Mouse (Mus musculus): ENCODE data around the gene Cox4i1. TPM values are rescaled to one million over a fixed set of nuclear protein-coding genes. Genes with fewer than 3 reads are reported as not detected.

Cox4i1 gene
- total and polyA plus RNA-seq, 3 experiments: 519 to 970 (median 711) TPM

DNA sequence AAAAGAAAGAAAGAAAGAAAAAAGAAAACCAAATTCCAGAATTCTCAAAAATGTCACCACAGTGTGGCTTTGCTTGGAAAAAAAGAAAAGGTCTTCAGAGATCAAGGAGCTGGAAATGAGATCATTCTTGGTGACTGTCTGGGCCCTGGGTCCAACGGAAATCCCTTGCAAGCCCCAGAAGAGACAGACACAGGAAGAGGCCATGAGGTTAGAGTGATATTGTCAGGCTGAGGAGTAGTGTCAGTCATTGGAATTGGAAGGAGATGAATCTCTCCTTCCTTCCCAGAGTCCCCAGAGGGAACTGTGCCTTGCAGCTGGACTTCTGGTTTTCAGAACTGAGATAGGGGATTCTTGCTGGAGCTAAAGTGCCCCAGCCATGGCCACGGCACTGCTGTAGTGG is 31.5 kb downstream of the Cox4i1 start:
- H3K4me3 ChIP-seq (replicated peaks in 1 of 3; ENCODE audit: low read depth in 2 of 3, low read length in 2 of 3, poor library complexity in 1 of 3): no peak overlapping the region
- H3K36me3 ChIP-seq (replicated peaks in 1 of 2; ENCODE audit: control insufficient read depth in 1 of 2, insufficient read depth in 1 of 2, low read length in 1 of 2): no peaks in the 10 kb centered on the region
- peaks cover 12 to 50% of the 10 kb centered on the region in 2 experiments for H3K4me1 ChIP-seq (ENCODE audit: control insufficient read depth in 1 of 2, insufficient read depth in 2 of 2)
- in situ Hi-C loops (cut with MboI; ENCODE audit: low pct_ligation_motif_present, low pct_unique_long_range_greater_than_20kb, low sequenced_read_pairs): no loop called here
- TF ChIP-seq SIN3A (IDR thresholded peaks at IDR 0.05; ENCODE audit: low read length): no peak
- TF ChIP-seq HCFC1 (IDR thresholded peaks at IDR 0.05; ENCODE audit: low read depth, low read length): no peak
- TF ChIP-seq PAX5 (IDR thresholded peaks at IDR 0.05; ENCODE audit: low read length): no peak
- TF ChIP-seq CTCF (conservative IDR thresholded peaks at IDR 0.05 in 1 of 2, IDR thresholded peaks at IDR 0.05 in 1 of 2; ENCODE audit: low read depth in 2 of 2, low read length in 2 of 2): no peak
- TF ChIP-seq TBP (conservative IDR thresholded peaks at IDR 0.05; ENCODE audit: low read depth, low read length): no peak
- no peak for TF ChIP-seq CHD1 (IDR thresholded peaks at IDR 0.05; ENCODE audit: low read depth, low read length)
- TF ChIP-seq IRF4 (IDR thresholded peaks at IDR 0.05; ENCODE audit: low read depth, low read length): no peak
- no peak overlapping the region for H3K27ac ChIP-seq (ENCODE audit: insufficient read depth, low read depth)
- dilution Hi-C loops (cut with MboI; ENCODE audit: extremely low pct_ligation_motif_present, extremely low pct_unique_long_range_greater_than_20kb, low sequenced_read_pairs): no loop called here
- no peak overlapping the region for H3K9ac ChIP-seq (ENCODE audit: insufficient read depth, low read depth)
- no peak overlapping the region for H3K4me2 ChIP-seq (ENCODE audit: insufficient read depth, low read depth, poor library complexity, severe bottlenecking)
- peaks cover 30% of the 10 kb centered on the region for H3K27me3 ChIP-seq (replicated peaks)
- H3K79me2 ChIP-seq (replicated peaks; ENCODE audit: control insufficient read depth, extremely low read depth, insufficient read depth, poor library complexity, severe bottlenecking): no peaks in the 10 kb centered on the region
- H3K9me3 ChIP-seq (replicated peaks; ENCODE audit: low read length): peaks cover 7% of the 10 kb centered on the region
- DNase-seq (ENCODE audit: extremely low read depth): no peak

DNA sequence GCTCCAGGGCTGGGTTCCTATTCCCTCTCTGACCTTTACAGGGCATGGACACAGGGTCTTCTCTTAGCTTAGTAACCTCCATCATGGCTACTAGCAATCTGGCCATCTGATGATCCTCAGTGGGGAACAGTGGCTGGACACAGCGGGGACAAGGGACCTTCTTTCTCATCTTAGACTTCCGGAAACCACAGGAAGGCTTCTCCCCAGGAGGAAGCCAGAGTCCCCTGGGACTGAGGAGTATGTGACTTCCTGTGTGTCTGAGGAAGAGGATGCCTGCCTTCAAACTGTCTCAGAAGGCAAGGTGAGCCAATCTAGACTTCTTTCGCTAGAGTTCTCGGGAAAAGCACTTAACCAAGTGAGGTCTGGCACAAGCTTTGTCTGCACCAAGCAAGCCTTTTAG is 32.0 kb downstream of the Cox4i1 start:
- TF ChIP-seq MAX (IDR thresholded peaks at IDR 0.05; ENCODE audit: low read length) (no peak), TCF12 (IDR thresholded peaks at IDR 0.05; ENCODE audit: low read depth, low read length) (no peak), USF2 (conservative IDR thresholded peaks at IDR 0.05; ENCODE audit: low read depth, low read length) (no peak), SIN3A (IDR thresholded peaks at IDR 0.05; ENCODE audit: low read length) (no peak)
- dilution Hi-C loops (cut with MboI; ENCODE audit: extremely low pct_ligation_motif_present, extremely low pct_unique_long_range_greater_than_20kb, low sequenced_read_pairs) (no loop called here), in situ Hi-C loops (cut with MboI; ENCODE audit: low pct_ligation_motif_present, low pct_unique_long_range_greater_than_20kb, low sequenced_read_pairs) (loop anchor here (5.0 kb wide), 1 partner anchor 37 kb away; the partner anchor contains the start of gene Irf8)
- Histone ChIP-seq H3K9ac (ENCODE audit: insufficient read depth, low read depth) (no peak overlapping the region), H3K4me3 (replicated peaks in 1 of 3; ENCODE audit: low read depth in 2 of 3, low read length in 2 of 3, poor library complexity in 1 of 3) (no peak overlapping the region), H3K4me2 (ENCODE audit: insufficient read depth, low read depth, poor library complexity, severe bottlenecking) (no peak overlapping the region), H3K36me3 (replicated peaks in 1 of 2; ENCODE audit: control insufficient read depth in 1 of 2, insufficient read depth in 1 of 2, low read length in 1 of 2) (no peaks in the 10 kb centered on the region), H3K9me3 (replicated peaks; ENCODE audit: low read length) (peaks cover 7% of the 10 kb centered on the region), H3K27ac (ENCODE audit: insufficient read depth, low read depth) (no peak overlapping the region), H3K27me3 (replicated peaks) (peaks cover 31% of the 10 kb centered on the region), H3K79me2 (replicated peaks; ENCODE audit: control insufficient read depth, extremely low read depth, insufficient read depth, poor library complexity, severe bottlenecking) (no peaks in the 10 kb centered on the region), H3K4me1 (ENCODE audit: control insufficient read depth in 1 of 2, insufficient read depth in 2 of 2) (peaks cover 12 to 51% of the 10 kb centered on the region in 2 experiments)
- no peak for DNase-seq (ENCODE audit: extremely low read depth)

GRCm38 (mm10) chr8:120701758-120702465 is 33.9 kb downstream of the Cox4i1 start:
- no peaks in the 10 kb centered on the region for H3K79me2 ChIP-seq (replicated peaks; ENCODE audit: control insufficient read depth, extremely low read depth, insufficient read depth, poor library complexity, severe bottlenecking)
- H3K36me3 ChIP-seq (replicated peaks in 1 of 2; ENCODE audit: control insufficient read depth in 1 of 2, insufficient read depth in 1 of 2, low read length in 1 of 2): no peaks in the 10 kb centered on the region
- peaks cover 12 to 50% of the 10 kb centered on the region in 2 experiments for H3K4me1 ChIP-seq (ENCODE audit: control insufficient read depth in 1 of 2, insufficient read depth in 2 of 2)
- H3K27me3 ChIP-seq (replicated peaks): peaks cover 27% of the 10 kb centered on the region
- H3K4me2 ChIP-seq (ENCODE audit: insufficient read depth, low read depth, poor library complexity, severe bottlenecking): 0 out of 2 replicates have a peak overlapping the region, but pooled peaks have one; percentile 26
- in situ Hi-C loops (cut with MboI; ENCODE audit: low pct_ligation_motif_present, low pct_unique_long_range_greater_than_20kb, low sequenced_read_pairs): loop anchor here (5.0 kb wide), 1 partner anchor 35 kb away; the partner anchor contains the start of gene Irf8
- H3K4me3 ChIP-seq (replicated peaks in 1 of 3; ENCODE audit: low read depth in 2 of 3, low read length in 2 of 3, poor library complexity in 1 of 3): no peak overlapping the region
- 0 out of 2 replicates have a peak overlapping the region, but pooled peaks have one; percentile 8 for H3K27ac ChIP-seq (ENCODE audit: insufficient read depth, low read depth)
- peak; percentile 87 for DNase-seq (ENCODE audit: extremely low read depth)
- dilution Hi-C loops (cut with MboI; ENCODE audit: extremely low pct_ligation_motif_present, extremely low pct_unique_long_range_greater_than_20kb, low sequenced_read_pairs): no loop called here
- H3K9ac ChIP-seq (ENCODE audit: insufficient read depth, low read depth): no peak overlapping the region
- peaks cover 7% of the 10 kb centered on the region for H3K9me3 ChIP-seq (replicated peaks; ENCODE audit: low read length)
- peak; percentile 70; the same call in 1 of the 2 replicates for TF ChIP-seq ELF1 (IDR thresholded peaks at IDR 0.05; ENCODE audit: low read depth, low read length)
- peak; percentile 82; the same call in 1 of the 2 replicates for TF ChIP-seq IRF4 (IDR thresholded peaks at IDR 0.05; ENCODE audit: low read depth, low read length)
- TF ChIP-seq RCOR1 (conservative IDR thresholded peaks at IDR 0.05; ENCODE audit: low read depth, low read length): peak; percentile 76
- peak; percentile 96 for TF ChIP-seq BHLHE40 (IDR thresholded peaks at IDR 0.05; ENCODE audit: low read depth, low read length)
- TF ChIP-seq JUN (IDR thresholded peaks at IDR 0.05; ENCODE audit: insufficient read depth, low read depth, low read length): peak; percentile 37; the same call in 1 of the 2 replicates
- peak; percentile 63 for TF ChIP-seq USF1 (IDR thresholded peaks at IDR 0.05; ENCODE audit: low read depth, low read length)
- no peak for TF ChIP-seq POLR2AphosphoS2 (IDR thresholded peaks at IDR 0.05; ENCODE audit: low read depth, low read length)
- peak; percentile 44; the same call in 1 of the 2 replicates for TF ChIP-seq MAZ (IDR thresholded peaks at IDR 0.05; ENCODE audit: low read depth, low read length)
- TF ChIP-seq MYC (IDR thresholded peaks at IDR 0.05; ENCODE audit: low read depth, low read length): peak; percentile 96
- TF ChIP-seq MAX (IDR thresholded peaks at IDR 0.05; ENCODE audit: low read length): peak; percentile 97
- TF ChIP-seq TBP (conservative IDR thresholded peaks at IDR 0.05; ENCODE audit: low read depth, low read length): peak; percentile 54; the same call in 1 of the 2 replicates
- peak; percentile 72; the same call in 1 of the 2 replicates for TF ChIP-seq CHD2 (IDR thresholded peaks at IDR 0.05; ENCODE audit: low read length)
- TF ChIP-seq KAT2A (IDR thresholded peaks at IDR 0.05; ENCODE audit: insufficient replicate concordance, low read length): no peak
- peak; percentile 60; the same call in 1 of the 2 replicates for TF ChIP-seq MEF2A (IDR thresholded peaks at IDR 0.05; ENCODE audit: borderline replicate concordance, low read depth, low read length)
- no peak for TF ChIP-seq CHD1 (IDR thresholded peaks at IDR 0.05; ENCODE audit: low read depth, low read length)
- peak; percentile 98 for TF ChIP-seq TCF12 (IDR thresholded peaks at IDR 0.05; ENCODE audit: low read depth, low read length)
- TF ChIP-seq CTCF (conservative IDR thresholded peaks at IDR 0.05 in 1 of 2, IDR thresholded peaks at IDR 0.05 in 1 of 2; ENCODE audit: low read depth in 2 of 2, low read length in 2 of 2): no peak
- TF ChIP-seq UBTF (IDR thresholded peaks at IDR 0.05; ENCODE audit: low read depth, low read length): peak; percentile 71; the same call in 1 of the 2 replicates
- peak; percentile 85 for TF ChIP-seq SIN3A (IDR thresholded peaks at IDR 0.05; ENCODE audit: low read length)
